Mouse (Mus musculus): ENCODE results near the gene Tmtc1.

- TF ChIP-seq POLR2A (IDR thresholded peaks at IDR 0.05; ENCODE audit: low read depth, low read length) (no peak), CTCF (IDR thresholded peaks at IDR 0.05; ENCODE audit: borderline replicate concordance, insufficient read depth, low read length) (no peak)
These were observed 46.9 kb downstream of the Tmtc1 start for GRCm38 (mm10) chr6:148397270-148397669.

Data from embryonic fibroblast, embryonic 13.5 days (primary cell).